Mouse (Mus musculus) liver, adult 2 months (tissue): ENCODE data around the gene Swi5.

Experiments used
- CTCF ChIP-seq: fragments of 200-500 bp; IDR thresholded peaks from 2 replicates; pipeline ENCODE4 v1.5.1; 2011; ENCODE audit warnings: low read depth, low read length, control low read depth
- POLR2A ChIP-seq: fragments of 200-500 bp; IDR thresholded peaks from 2 replicates; pipeline ENCODE4 v1.6.1; 2011; ENCODE audit warnings: low read length, control low read depth; ENCODE audit not compliant: insufficient read depth; ENCODE audit errors: extremely low read depth

DNA sequence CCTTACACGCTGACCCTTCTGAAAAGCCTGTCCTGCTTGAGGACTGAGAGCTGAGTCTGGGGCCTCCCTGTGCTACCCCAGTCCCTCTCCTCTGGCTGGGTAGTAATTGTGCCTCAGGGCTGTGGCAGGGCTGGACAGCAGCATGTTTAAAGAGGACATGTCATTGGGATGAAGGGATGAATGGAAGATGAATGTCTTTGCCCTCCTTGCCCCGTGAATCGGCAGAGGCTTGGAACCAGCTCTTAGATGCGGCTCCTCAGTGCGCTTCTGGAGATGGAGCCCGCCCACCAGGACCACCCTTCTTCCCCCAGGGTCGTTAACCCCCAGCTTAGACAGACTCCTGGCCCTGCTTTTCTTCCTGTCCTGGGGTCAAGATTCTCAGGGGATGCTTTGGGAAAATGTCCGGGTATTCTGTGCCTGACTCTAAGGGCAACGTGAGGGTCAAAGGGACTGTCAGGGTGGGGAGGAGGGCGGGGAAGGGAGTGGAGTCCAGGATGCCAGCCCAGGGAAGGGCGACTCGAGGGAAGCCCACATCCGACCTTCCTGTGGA is 41.1 kb upstream of the Swi5 start:
- TF ChIP-seq CTCF (no peak), POLR2A (no peak)
